Mouse (Mus musculus) liver, embryonic 15.5 days (tissue): ENCODE measurements around the gene Olfr267. TPM values are rescaled to one million over a fixed set of nuclear protein-coding genes. Genes with fewer than 3 reads are reported as not detected.

Experiments used
- ATAC-seq: fragments of 200-750 bp; cut with Nextera tagmentation; 2 replicates; pipeline ENCODE4 v1.8.0; 2017; ENCODE audit warnings: moderate number of reproducible peaks, mild to moderate bottlenecking, moderate library complexity; ENCODE audit not compliant: insufficient read depth
- H3K27ac ChIP-seq: fragments of 300-500 bp; sonication (generic); replicated peaks from 2 replicates; pipeline ENCODE4 v1.5.1; 2015; ENCODE audit warnings: mild to moderate bottlenecking, inconsistent platforms
- H3K27me3 ChIP-seq: fragments of 300-500 bp; sonication (generic); 2 replicates; pipeline ENCODE4 v1.6.1; 2015; ENCODE audit warnings: mild to moderate bottlenecking, inconsistent platforms
- H3K36me3 ChIP-seq: fragments of 300-500 bp; sonication (generic); replicated peaks from 2 replicates; pipeline ENCODE4 v1.6.1; 2015; ENCODE audit warnings: moderate library complexity, mild to moderate bottlenecking, inconsistent platforms
- H3K4me1 ChIP-seq: fragments of 300-500 bp; sonication (generic); replicated peaks from 2 replicates; pipeline ENCODE4 v1.6.1; 2015; ENCODE audit warnings: inconsistent platforms
- H3K4me2 ChIP-seq: fragments of 300-500 bp; sonication (generic); 2 replicates; pipeline ENCODE4 v1.6.1; 2015; ENCODE audit warnings: moderate library complexity, mild to moderate bottlenecking, inconsistent platforms
- H3K4me3 ChIP-seq: fragments of 300-500 bp; sonication (generic); replicated peaks from 2 replicates; pipeline ENCODE4 v1.5.1; 2015; ENCODE audit warnings: mild to moderate bottlenecking, inconsistent platforms
- H3K9ac ChIP-seq: fragments of 300-500 bp; sonication (generic); 2 replicates; pipeline ENCODE4 v1.6.1; 2015; ENCODE audit warnings: moderate library complexity, mild to moderate bottlenecking, inconsistent platforms
- H3K9me3 ChIP-seq: fragments of 300-500 bp; sonication (generic); replicated peaks from 2 replicates; pipeline ENCODE4 v1.6.1; 2016; ENCODE audit warnings: inconsistent platforms
- WGBS: fragments of 180-500 bp; shearing (Covaris S2); methylation state at CpG from one replicate; pipeline ENCODE4 v1.1.7; 2015; ENCODE audit warnings: mixed read lengths; ENCODE audit not compliant: insufficient replicate concordance; 5-methylcytosine and 5-hydroxymethylcytosine counted together
- polyA plus RNA-seq: library from polyadenylated mRNA; unstranded; fragments of >200 nt; fragmentation: Nextera tagmentation; extraction: Ambion mirVana; gene quantifications from 2 replicates; pipeline ENCODE4 v1.2.1, GENCODE M21; 2015

The Olfr267 gene
- not detected in 2 replicates for polyA plus RNA-seq

- Histone ChIP-seq H3K4me3 (no peak within 1 kb of the TSS), H3K4me2 (no peak within 1 kb of the TSS), H3K27me3 (no peaks in the 10 kb centered on the region), H3K4me1 (no peaks in the 10 kb centered on the region), H3K27ac (no peak within 1 kb of the TSS), H3K9ac (no peak within 1 kb of the TSS), H3K9me3 (no peaks in the 10 kb centered on the region), H3K36me3 (no peaks in the 10 kb centered on the region)
- no peak for ATAC-seq
These were observed at the start of gene Olfr267 for GRCm38 (mm10) chr4:58787616-58788015. Olfr267 (minus strand) TSS chr4:58787716.

- ATAC-seq = peak; percentile 62
- no peak overlapping the region for H3K9ac ChIP-seq
- H3K36me3 ChIP-seq = peaks cover 58% of the 10 kb centered on the region
- H3K27ac ChIP-seq = no peak overlapping the region
- peaks cover 7% of the 10 kb centered on the region; the same call in 1 of the 2 replicates for H3K4me1 ChIP-seq
- no peak overlapping the region for H3K4me2 ChIP-seq
- WGBS = 18% methylated on average over 3 of the region's 3 CpGs
- H3K27me3 ChIP-seq = no peaks in the 10 kb centered on the region
- no peak overlapping the region for H3K4me3 ChIP-seq
- no peaks in the 10 kb centered on the region for H3K9me3 ChIP-seq
These were observed 45.4 kb upstream of the Olfr267 start for GRCm38 (mm10) chr4:58832908-58833307.

GRCm38 (mm10) chr4:58825921-58826320 is 38.4 kb upstream of the Olfr267 start:
- H3K9me3 ChIP-seq = no peaks in the 10 kb centered on the region
- no peaks in the 10 kb centered on the region for H3K27me3 ChIP-seq
- ATAC-seq = no peak
- no peak overlapping the region for H3K4me3 ChIP-seq
- no peaks in the 10 kb centered on the region for H3K4me1 ChIP-seq
- no peak overlapping the region for H3K27ac ChIP-seq
- H3K36me3 ChIP-seq = peaks cover 48% of the 10 kb centered on the region
- 79% methylated on average over 4 of the region's 4 CpGs for WGBS
- H3K9ac ChIP-seq = no peak overlapping the region
- no peak overlapping the region for H3K4me2 ChIP-seq

- no peak for ATAC-seq
- no peaks in the 10 kb centered on the region for H3K9me3 ChIP-seq
- H3K4me3 ChIP-seq = no peak overlapping the region
- no peak overlapping the region for H3K4me2 ChIP-seq
- no peak overlapping the region for H3K27ac ChIP-seq
- H3K9ac ChIP-seq = no peak overlapping the region
- H3K4me1 ChIP-seq = no peaks in the 10 kb centered on the region
- no peaks in the 10 kb centered on the region for H3K36me3 ChIP-seq
- H3K27me3 ChIP-seq = no peaks in the 10 kb centered on the region
- WGBS = 66% methylated on average over 3 of the region's 3 CpGs
These were observed 857 bp downstream of the Olfr267 start for GRCm38 (mm10) chr4:58786659-58787058.

GRCm38 (mm10) chr4:58763417-58763816 is 24.1 kb downstream of the Olfr267 start:
- no peak for ATAC-seq
- no peak overlapping the region for H3K4me2 ChIP-seq
- H3K27me3 ChIP-seq = no peaks in the 10 kb centered on the region
- 64% methylated on average over 3 of the region's 3 CpGs for WGBS
- no peak overlapping the region for H3K27ac ChIP-seq
- H3K4me3 ChIP-seq = no peak overlapping the region
- H3K4me1 ChIP-seq = no peaks in the 10 kb centered on the region
- no peaks in the 10 kb centered on the region for H3K36me3 ChIP-seq
- H3K9me3 ChIP-seq = no peaks in the 10 kb centered on the region
- no peak overlapping the region for H3K9ac ChIP-seq

- Histone ChIP-seq H3K4me2 (no peak overlapping the region), H3K27ac (no peak overlapping the region), H3K27me3 (no peaks in the 10 kb centered on the region)
These were observed 38.0 kb downstream of the Olfr267 start for GRCm38 (mm10) chr4:58749510-58749909.

GRCm38 (mm10) chr4:58749101-58749500 is 38.4 kb downstream of the Olfr267 start:
- Histone ChIP-seq H3K36me3 (no peaks in the 10 kb centered on the region), H3K4me1 (no peaks in the 10 kb centered on the region), H3K4me3 (no peak overlapping the region), H3K9me3 (no peaks in the 10 kb centered on the region), H3K27ac (no peak overlapping the region), H3K9ac (no peak overlapping the region), H3K27me3 (no peaks in the 10 kb centered on the region), H3K4me2 (no peak overlapping the region)
- ATAC-seq = no peak
- WGBS = 60% methylated on average over 10 of the region's 10 CpGs

More at GRCm38 (mm10) chr4:58749510-58749909, 38.0 kb downstream of the Olfr267 start:
- no peaks in the 10 kb centered on the region for H3K4me1 ChIP-seq
- no peaks in the 10 kb centered on the region for H3K36me3 ChIP-seq
- no peak for ATAC-seq
- no peak overlapping the region for H3K9ac ChIP-seq
- H3K4me3 ChIP-seq = no peak overlapping the region
- no peaks in the 10 kb centered on the region for H3K9me3 ChIP-seq
- WGBS = 42% methylated on average over 2 of the region's 2 CpGs

GRCm38 (mm10) chr4:58745583-58746222 is 41.8 kb downstream of the Olfr267 start:
- H3K4me1 ChIP-seq = no peaks in the 10 kb centered on the region
- 60% methylated on average over 7 of the region's 7 CpGs for WGBS
- H3K27ac ChIP-seq = no peak overlapping the region
- H3K4me3 ChIP-seq = no peak overlapping the region
- H3K4me2 ChIP-seq = no peak overlapping the region
- H3K9ac ChIP-seq = no peak overlapping the region
- no peaks in the 10 kb centered on the region for H3K9me3 ChIP-seq
- ATAC-seq = no peak
- no peaks in the 10 kb centered on the region for H3K27me3 ChIP-seq
- no peaks in the 10 kb centered on the region for H3K36me3 ChIP-seq

GRCm38 (mm10) chr4:58736867-58737633 is 50.5 kb downstream of the Olfr267 start:
- 64% methylated on average over 18 of the region's 18 CpGs for WGBS
- no peak overlapping the region for H3K4me3 ChIP-seq
- no peaks in the 10 kb centered on the region for H3K36me3 ChIP-seq
- no peaks in the 10 kb centered on the region for H3K9me3 ChIP-seq
- no peak overlapping the region for H3K4me2 ChIP-seq
- no peak overlapping the region for H3K27ac ChIP-seq
- no peaks in the 10 kb centered on the region for H3K27me3 ChIP-seq
- no peaks in the 10 kb centered on the region for H3K4me1 ChIP-seq
- no peak for ATAC-seq
- no peak overlapping the region for H3K9ac ChIP-seq
